Mouse (Mus musculus) heart, embryonic 12.5 days (tissue): ENCODE data around the gene Gm527. TPM values are rescaled to one million over a fixed set of nuclear protein-coding genes. Genes with fewer than 3 reads are reported as not detected.

Experiments used
- ATAC-seq: fragments of 200-750 bp; cut with Nextera tagmentation; 2 replicates; pipeline ENCODE4 v1.8.0; 2017; ENCODE audit warnings: moderate TSS enrichment, moderate library complexity; ENCODE audit not compliant: insufficient number of reproducible peaks, low FRiP score
- H3K27ac ChIP-seq: fragments of 300-500 bp; sonication (generic); 2 replicates; pipeline ENCODE4 v1.5.1; 2016; ENCODE audit warnings: mild to moderate bottlenecking, moderate library complexity; ENCODE audit not compliant: poor library complexity, severe bottlenecking
- H3K27me3 ChIP-seq: fragments of 300-500 bp; sonication (generic); replicated peaks from 2 replicates; pipeline ENCODE4 v1.6.1; 2016; ENCODE audit warnings: mild to moderate bottlenecking, moderate library complexity
- H3K36me3 ChIP-seq: fragments of 300-500 bp; sonication (generic); 2 replicates; pipeline ENCODE4 v1.6.1; 2016; ENCODE audit warnings: mild to moderate bottlenecking, moderate library complexity
- H3K4me1 ChIP-seq: fragments of 300-500 bp; sonication (generic); replicated peaks from 2 replicates; pipeline ENCODE4 v1.6.1; 2016; ENCODE audit warnings: mild to moderate bottlenecking
- H3K4me2 ChIP-seq: fragments of 300-500 bp; sonication (generic); 2 replicates; pipeline ENCODE4 v1.6.1; 2016; ENCODE audit warnings: mild to moderate bottlenecking, moderate library complexity
- H3K4me3 ChIP-seq: fragments of 300-500 bp; sonication (generic); 2 replicates; pipeline ENCODE4 v1.5.1; 2016; ENCODE audit warnings: mild to moderate bottlenecking
- H3K9ac ChIP-seq: fragments of 300-500 bp; sonication (generic); 2 replicates; pipeline ENCODE4 v1.6.1; 2016; ENCODE audit warnings: mild to moderate bottlenecking, moderate library complexity
- H3K9me3 ChIP-seq: fragments of 300-500 bp; sonication (generic); replicated peaks from 2 replicates; pipeline ENCODE4 v1.6.1; 2016; ENCODE audit warnings: mild to moderate bottlenecking, moderate library complexity
- WGBS: fragments of 180-500 bp; shearing (Covaris S2); methylation state at CpG from one replicate; pipeline ENCODE4 v1.1.7; 2016; 5-methylcytosine and 5-hydroxymethylcytosine counted together
- polyA plus RNA-seq: library from polyadenylated mRNA; unstranded; fragments of >200 nt; fragmentation: Nextera tagmentation; extraction: Ambion mirVana; gene quantifications from 2 replicates; pipeline ENCODE4 v1.2.1, GENCODE M21; 2016

Gm527 gene
- 2.2 and 2.6 TPM in 2 replicates for polyA plus RNA-seq

- Histone ChIP-seq H3K9ac (peak within 1 kb of the TSS; percentile 77), H3K27ac (no peak within 1 kb of the TSS; the same call in 1 of the 2 replicates), H3K4me2 (peak within 1 kb of the TSS; percentile 79), H3K4me3 (peak within 1 kb of the TSS; percentile 69), H3K27me3 (no peaks in the 10 kb centered on the region; the same call in 1 of the 2 replicates), H3K4me1 (no peaks in the 10 kb centered on the region), H3K36me3 (no peaks in the 10 kb centered on the region), H3K9me3 (no peaks in the 10 kb centered on the region)
- ATAC-seq = peak; percentile 100
- WGBS = under 1% methylated on average over 93 of the region's 93 CpGs
Measured at GRCm38 (mm10) chr12:64917578-64918471, at the start of gene Gm527. Gene Gm527 (plus strand): TSS chr12:64917906.

- H3K4me1 ChIP-seq = no peaks in the 10 kb centered on the region
- no peak overlapping the region for H3K4me2 ChIP-seq
- H3K4me3 ChIP-seq = no peak overlapping the region
- no peaks in the 10 kb centered on the region for H3K9me3 ChIP-seq
- no peak overlapping the region for H3K9ac ChIP-seq
- H3K36me3 ChIP-seq = no peaks in the 10 kb centered on the region
- no peak for ATAC-seq
- WGBS = 53% methylated on average over 4 of the region's 4 CpGs
- H3K27me3 ChIP-seq = no peaks in the 10 kb centered on the region
- H3K27ac ChIP-seq = no peak overlapping the region
Measured at GRCm38 (mm10) chr12:64871103-64871502, 46.6 kb upstream of the Gm527 start.

DNA sequence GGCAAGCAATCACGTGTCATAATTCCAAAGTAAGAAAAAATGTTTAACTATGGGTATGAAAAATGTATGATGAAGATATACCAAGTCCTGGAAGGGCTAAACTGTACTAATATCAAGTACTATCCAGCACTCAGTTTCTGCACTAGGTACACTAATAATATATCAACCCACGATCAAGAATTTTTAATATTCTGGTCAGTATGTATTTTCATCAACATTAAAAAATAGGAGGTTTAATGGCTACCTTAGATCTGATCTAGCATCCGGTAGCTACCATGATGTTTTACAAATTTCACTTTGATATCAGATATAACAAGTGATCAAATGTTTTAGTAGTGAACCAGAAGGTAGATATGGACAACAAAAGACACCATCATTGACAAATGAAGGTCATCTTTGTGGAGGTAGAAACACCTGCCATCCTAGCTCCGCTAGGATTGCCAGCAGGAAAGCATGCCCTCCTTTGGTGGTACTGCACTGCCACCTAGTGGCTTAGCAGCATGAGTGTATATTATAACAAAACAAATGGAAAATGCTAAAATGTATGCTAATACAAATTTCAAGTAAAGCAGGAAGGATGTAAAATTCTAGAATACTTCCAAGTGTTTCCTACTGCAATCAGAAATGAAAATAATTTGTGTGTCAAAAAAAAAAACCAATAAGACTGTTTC, 20.5 kb upstream of the Gm527 start:
- Histone ChIP-seq H3K4me2 (no peak overlapping the region), H3K9ac (no peak overlapping the region), H3K4me3 (no peak overlapping the region), H3K36me3 (no peaks in the 10 kb centered on the region), H3K9me3 (no peaks in the 10 kb centered on the region), H3K27me3 (no peaks in the 10 kb centered on the region), H3K27ac (no peak overlapping the region), H3K4me1 (peaks cover 1% of the 10 kb centered on the region; the same call in 1 of the 2 replicates)
- WGBS = 34% methylated on average over 4 of the region's 4 CpGs
- ATAC-seq = no peak

DNA sequence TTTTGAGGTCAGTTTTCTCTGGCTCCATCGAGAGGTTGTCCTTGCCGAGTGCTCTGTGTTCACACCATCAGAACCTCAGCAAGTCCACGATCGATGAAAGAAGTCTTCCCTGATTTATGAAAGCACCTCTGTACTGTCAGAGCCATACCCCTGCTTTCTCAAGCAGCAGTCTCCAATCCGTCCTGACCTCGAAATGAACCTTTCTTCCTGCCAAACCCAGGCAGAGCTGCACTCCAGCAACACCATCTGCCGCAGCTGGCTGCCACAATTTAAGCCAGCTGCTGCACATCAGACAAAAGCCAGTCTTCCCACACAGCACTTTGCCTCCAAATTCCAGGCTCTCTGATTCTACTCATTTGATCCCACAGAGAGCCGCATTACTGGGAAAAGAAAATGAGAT, 15.2 kb upstream of the Gm527 start:
- no peak overlapping the region for H3K4me3 ChIP-seq
- H3K9ac ChIP-seq = no peak overlapping the region
- H3K4me2 ChIP-seq = peak overlapping the region; percentile 19; the same call in 1 of the 2 replicates
- no peaks in the 10 kb centered on the region for H3K27me3 ChIP-seq
- H3K27ac ChIP-seq = no peak overlapping the region
- H3K9me3 ChIP-seq = no peaks in the 10 kb centered on the region
- 32% methylated on average over 8 of the region's 8 CpGs for WGBS
- H3K36me3 ChIP-seq = no peaks in the 10 kb centered on the region
- ATAC-seq = 0 out of 2 replicates have a peak, but pooled peaks have one; percentile 33
- H3K4me1 ChIP-seq = peaks cover 6% of the 10 kb centered on the region; the same call in 1 of the 2 replicates

DNA sequence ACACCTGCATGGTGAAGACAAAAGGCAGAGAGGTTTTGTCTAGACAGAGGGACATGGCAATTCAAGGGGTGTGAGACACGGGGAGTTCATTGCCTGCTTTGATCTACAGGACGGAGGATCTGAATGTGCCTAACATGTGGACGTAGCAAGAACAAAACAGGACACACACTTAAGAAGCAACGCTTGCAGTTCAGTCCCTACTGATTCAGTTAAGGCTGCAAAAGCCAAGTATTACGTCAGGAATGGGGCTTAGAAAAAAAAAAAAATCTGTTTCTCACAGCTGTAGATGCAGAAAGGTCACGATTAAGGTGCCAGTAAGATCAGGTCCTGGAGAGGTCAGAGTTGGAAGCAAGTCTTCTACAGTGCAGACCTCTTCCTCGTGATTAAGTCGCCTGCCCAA, 14.5 kb upstream of the Gm527 start:
- Histone ChIP-seq H3K36me3 (no peaks in the 10 kb centered on the region), H3K4me3 (no peak overlapping the region), H3K9ac (no peak overlapping the region), H3K4me1 (peaks cover 6% of the 10 kb centered on the region; the same call in 1 of the 2 replicates), H3K4me2 (no peak overlapping the region), H3K27me3 (no peaks in the 10 kb centered on the region), H3K9me3 (no peaks in the 10 kb centered on the region), H3K27ac (no peak overlapping the region)
- no peak; the same call in 1 of the 2 replicates for ATAC-seq
- WGBS = 59% methylated on average over 8 of the region's 8 CpGs

GRCm38 (mm10) chr12:64912996-64913395, 4.7 kb upstream of the Gm527 start:
- no peak overlapping the region for H3K4me3 ChIP-seq
- WGBS = 56% methylated on average over 6 of the region's 6 CpGs
- H3K4me1 ChIP-seq = no peaks in the 10 kb centered on the region
- no peaks in the 10 kb centered on the region for H3K9me3 ChIP-seq
- no peak for ATAC-seq
- H3K27ac ChIP-seq = no peak overlapping the region
- no peaks in the 10 kb centered on the region; the same call in 1 of the 2 replicates for H3K27me3 ChIP-seq
- H3K36me3 ChIP-seq = no peaks in the 10 kb centered on the region
- no peak overlapping the region for H3K9ac ChIP-seq
- no peak overlapping the region for H3K4me2 ChIP-seq

DNA sequence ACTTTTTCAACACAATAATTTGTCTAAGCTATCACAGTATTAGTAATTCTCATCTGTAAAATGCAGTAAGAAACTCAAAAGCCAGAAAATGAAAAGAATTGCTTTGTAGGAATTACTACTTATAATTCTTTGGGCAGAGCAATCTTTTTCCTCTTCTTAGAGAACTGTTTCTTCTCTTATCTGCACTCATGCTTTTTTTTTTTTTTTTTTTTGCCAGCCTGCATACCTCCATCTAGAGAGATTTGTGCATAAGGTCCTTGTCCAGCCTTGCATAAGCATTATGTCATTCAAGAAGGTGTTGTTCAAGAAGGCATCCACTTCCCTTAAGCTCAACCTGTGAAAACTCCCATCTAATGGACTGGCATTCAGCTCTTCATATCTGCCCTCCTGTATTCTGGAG, 971 bp upstream of the Gm527 start:
- no peak overlapping the region for H3K27ac ChIP-seq
- no peaks in the 10 kb centered on the region for H3K36me3 ChIP-seq
- no peaks in the 10 kb centered on the region for H3K9me3 ChIP-seq
- H3K4me1 ChIP-seq = no peaks in the 10 kb centered on the region
- H3K4me2 ChIP-seq = no peak overlapping the region
- no peaks in the 10 kb centered on the region; the same call in 1 of the 2 replicates for H3K27me3 ChIP-seq
- no peak for ATAC-seq
- no peak overlapping the region for H3K4me3 ChIP-seq
- no peak overlapping the region for H3K9ac ChIP-seq

GRCm38 (mm10) chr12:64937493-64937892, 19.8 kb downstream of the Gm527 start:
- H3K36me3 ChIP-seq = peaks cover 13% of the 10 kb centered on the region
- no peak overlapping the region for H3K4me3 ChIP-seq
- no peak for ATAC-seq
- no peak overlapping the region for H3K4me2 ChIP-seq
- H3K4me1 ChIP-seq = no peaks in the 10 kb centered on the region
- H3K9me3 ChIP-seq = no peaks in the 10 kb centered on the region
- H3K27ac ChIP-seq = no peak overlapping the region
- 85% methylated on average over 2 of the region's 2 CpGs for WGBS
- no peak overlapping the region for H3K9ac ChIP-seq
- H3K27me3 ChIP-seq = no peaks in the 10 kb centered on the region

GRCm38 (mm10) chr12:64964560-64964959, 46.9 kb downstream of the Gm527 start:
- H3K4me2 ChIP-seq = peak overlapping the region; percentile 91
- H3K27ac ChIP-seq = peak overlapping the region; percentile 67; the same call in 1 of the 2 replicates
- ATAC-seq = no peak
- no peaks in the 10 kb centered on the region for H3K9me3 ChIP-seq
- H3K4me3 ChIP-seq = peak overlapping the region; percentile 89
- peak overlapping the region; percentile 75 for H3K9ac ChIP-seq
- H3K36me3 ChIP-seq = no peaks in the 10 kb centered on the region
- H3K27me3 ChIP-seq = no peaks in the 10 kb centered on the region
- H3K4me1 ChIP-seq = peaks cover 22% of the 10 kb centered on the region
- 15% methylated on average over 4 of the region's 4 CpGs for WGBS

DNA sequence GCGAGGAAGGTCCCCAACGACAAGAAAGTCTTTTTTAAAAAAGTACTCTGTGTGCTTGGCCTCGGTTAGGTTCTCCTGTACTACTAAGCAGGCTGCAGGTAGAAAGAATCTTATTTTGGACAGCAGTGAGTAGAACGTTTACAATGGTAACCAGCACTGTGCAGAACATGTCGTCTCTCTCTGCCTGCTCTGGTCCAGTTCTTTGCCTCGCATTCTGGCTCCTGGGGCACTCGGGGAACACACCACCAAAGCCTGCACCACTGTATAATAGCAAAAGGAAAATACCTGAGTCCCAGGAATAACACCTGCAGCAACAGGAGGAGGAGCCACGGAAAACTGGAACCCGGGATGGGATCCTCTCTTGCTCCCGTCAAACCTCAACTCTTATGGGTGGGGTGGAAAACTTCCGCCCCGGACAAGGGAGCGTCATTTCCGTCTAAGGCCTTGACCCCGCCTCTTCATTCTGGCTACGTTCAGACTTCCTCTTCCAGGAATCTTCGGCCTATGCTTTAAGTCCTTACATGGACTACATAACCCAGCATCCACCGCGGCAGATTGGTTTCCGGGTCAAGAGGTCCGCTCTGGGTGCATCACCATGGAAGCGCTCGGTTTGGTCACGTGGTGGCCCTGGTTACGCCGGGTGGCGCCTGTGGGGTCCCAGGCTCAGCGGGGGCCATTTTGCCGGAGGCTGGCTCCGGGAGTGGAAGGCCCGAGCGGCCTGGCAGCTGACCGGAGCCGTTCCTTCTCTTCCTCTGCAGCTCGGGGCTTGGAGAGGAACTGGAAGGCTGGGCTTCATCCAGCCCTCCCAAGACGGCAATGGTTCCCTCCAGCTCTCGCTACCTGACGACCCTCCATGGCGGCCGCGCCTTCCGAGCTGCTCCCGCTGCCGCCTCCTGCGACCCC, 47.7 kb downstream of the Gm527 start, which contains the start of the genes Klhl28 and Togaram1:
Klhl28 (minus strand) TSS at position 411 of the 903 bp plus-strand sequence.
Togaram1 (plus strand) TSS at position 681 of the 903 bp plus-strand sequence.
- under 1% methylated on average over 44 of the region's 45 CpGs for WGBS
- Histone ChIP-seq H3K4me2 (peak within 1 kb of the TSS; percentile 97), H3K4me1 (peaks cover 22% of the 10 kb centered on the region), H3K9me3 (no peaks in the 10 kb centered on the region), H3K36me3 (no peaks in the 10 kb centered on the region), H3K9ac (peak within 1 kb of the TSS; percentile 89), H3K4me3 (peak within 1 kb of the TSS; percentile 89), H3K27me3 (no peaks in the 10 kb centered on the region), H3K27ac (peak within 1 kb of the TSS; percentile 86)
- peak; percentile 100 for ATAC-seq
